Mouse (Mus musculus) heart, postnatal 0 days (tissue): ENCODE results near the gene Def6. TPM values are rescaled to one million over a fixed set of nuclear protein-coding genes. Genes with fewer than 3 reads are reported as not detected.
A peak's percentile ranks its signal among the peaks of the same experiment; 100 is the strongest.

Experiments
- ATAC-seq: fragments of 200-750 bp; cut with Nextera tagmentation; 2 replicates; pipeline ENCODE4 v1.8.0; 2017; ENCODE audit warnings: low read depth, moderate number of reproducible peaks, moderate library complexity; ENCODE audit not compliant: insufficient read depth
- DNase-seq: peaks from one replicate; pipeline ENCODE4 v3.0.0-alpha.2; 2016; ENCODE audit warnings: low spot score
- H3K27ac ChIP-seq: fragments of 300-500 bp; sonication (generic); 2 replicates; pipeline ENCODE4 v1.5.1; 2014; ENCODE audit warnings: low read depth, mild to moderate bottlenecking
- H3K27me3 ChIP-seq: fragments of 300-500 bp; sonication (generic); 2 replicates; pipeline ENCODE4 v1.6.1; 2014; ENCODE audit warnings: low read length, mixed read lengths; ENCODE audit not compliant: control insufficient read depth, insufficient read depth
- H3K36me3 ChIP-seq: fragments of 300-500 bp; sonication (generic); replicated peaks from 2 replicates; pipeline ENCODE4 v1.6.1; 2014; ENCODE audit warnings: low read length, mixed read lengths; ENCODE audit not compliant: control insufficient read depth, insufficient read depth
- H3K4me1 ChIP-seq: fragments of 300-500 bp; sonication (generic); 2 replicates; pipeline ENCODE4 v1.6.1; 2014; ENCODE audit warnings: antibody characterized with exemption; ENCODE audit not compliant: control insufficient read depth, insufficient read depth
- H3K4me2 ChIP-seq: fragments of 300-500 bp; sonication (generic); 2 replicates; pipeline ENCODE4 v1.6.1; 2014; ENCODE audit warnings: low read depth, mild to moderate bottlenecking, low read length, moderate library complexity
- H3K4me3 ChIP-seq: fragments of 300-500 bp; sonication (generic); 2 replicates; pipeline ENCODE4 v1.5.1; 2014; ENCODE audit warnings: low read depth, low read length
- H3K9ac ChIP-seq: fragments of 300-500 bp; sonication (generic); replicated peaks from 2 replicates; pipeline ENCODE4 v1.6.1; 2014; ENCODE audit warnings: low read depth, low read length, mixed read lengths
- H3K9me3 ChIP-seq: fragments of 300-500 bp; sonication (generic); replicated peaks from 2 replicates; pipeline ENCODE4 v1.6.1; 2016; ENCODE audit warnings: low read length; ENCODE audit not compliant: control insufficient read depth
- CTCF ChIP-seq: IDR thresholded peaks from 2 replicates; pipeline ENCODE4 v1.5.1; 2016; ENCODE audit warnings: antibody characterized with exemption, control low read depth, low read depth
- EP300 ChIP-seq: IDR thresholded peaks from 2 replicates; pipeline ENCODE4 v1.6.1; 2016; ENCODE audit warnings: antibody characterized with exemption, low read depth
- WGBS: fragments of 180-500 bp; shearing (Covaris S2); extraction: QIAGEN DNeasy Blood & Tissue Kit; methylation state at CpG from one replicate; pipeline ENCODE4 v1.1.7; 2014; 5-methylcytosine and 5-hydroxymethylcytosine counted together
- polyA plus RNA-seq: library from polyadenylated mRNA; unstranded; fragments of >200 nt; fragmentation: Nextera tagmentation; extraction: Ambion mirVana; gene quantifications from 2 replicates; pipeline ENCODE4 v1.2.1, GENCODE M21; 2015
- total RNA-seq: library from RNA; depleted of rRNA; stranded (reverse); fragments of >200 nt; gene quantifications from 2 replicates; pipeline ENCODE4 v1.2.3, GENCODE M21; 2014; ENCODE audit warnings: low replicate concordance

Gene Def6
- total and polyA plus RNA-seq, 2 experiments from 2014 or later: 2.8 to 3.5 TPM

GRCm38 (mm10) chr17:28230486-28230885, 22.9 kb downstream of the Def6 start:
- H3K36me3 ChIP-seq: no peaks in the 10 kb centered on the region
- 65% methylated on average over 6 of the region's 6 CpGs for WGBS
- DNase-seq (no peak), ATAC-seq (no peak)
- TF ChIP-seq EP300: no peak
- no peak for TF ChIP-seq CTCF
- 0 out of 2 replicates have a peak, but pooled peaks cover 3% of the 10 kb centered on the region for H3K4me1 ChIP-seq
- no peak overlapping the region for H3K9ac ChIP-seq
- H3K4me3 ChIP-seq: no peak overlapping the region
- no peaks in the 10 kb centered on the region for H3K27me3 ChIP-seq
- no peak overlapping the region for H3K27ac ChIP-seq
- H3K4me2 ChIP-seq: no peak overlapping the region
- no peaks in the 10 kb centered on the region for H3K9me3 ChIP-seq

- no peak for ATAC-seq
- Histone ChIP-seq H3K4me1 (no peaks in the 10 kb centered on the region), H3K4me3 (no peak overlapping the region), H3K27ac (no peak overlapping the region), H3K27me3 (no peaks in the 10 kb centered on the region), H3K36me3 (no peaks in the 10 kb centered on the region), H3K4me2 (no peak overlapping the region), H3K9ac (no peak overlapping the region), H3K9me3 (no peaks in the 10 kb centered on the region)
- 79% methylated on average over 18 of the region's 18 CpGs for WGBS
- TF ChIP-seq EP300 (no peak), CTCF (no peak)
- no peak for DNase-seq
These were observed 23.6 kb downstream of the Def6 start for GRCm38 (mm10) chr17:28231026-28231736.

- no peaks in the 10 kb centered on the region for H3K9me3 ChIP-seq
- under 1% methylated on average over 31 of the region's 57 CpGs for WGBS
- peak within 1 kb of the TSS; percentile 88 for H3K4me2 ChIP-seq
- no peaks in the 10 kb centered on the region for H3K27me3 ChIP-seq
- H3K4me3 ChIP-seq: peak within 1 kb of the TSS; percentile 91
- no peaks in the 10 kb centered on the region; the same call in 1 of the 2 replicates for H3K4me1 ChIP-seq
- peak within 1 kb of the TSS; percentile 95 for H3K9ac ChIP-seq
- H3K27ac ChIP-seq: peak within 1 kb of the TSS; percentile 87
- ATAC-seq (peak; percentile 98), DNase-seq (peak; percentile 99)
- 0 out of 2 replicates have a peak, but pooled peaks cover 8% of the 10 kb centered on the region for H3K36me3 ChIP-seq
- TF ChIP-seq CTCF (peak; percentile 100), EP300 (no peak)
These were observed 25.0 kb downstream of the Def6 start, which contains the start of gene Ppard for GRCm38 (mm10) chr17:28232475-28233060. Gene Ppard, plus strand, starts transcription at chr17:28232700.

GRCm38 (mm10) chr17:28233091-28233731, 25.6 kb downstream of the Def6 start:
- peaks cover 11% of the 10 kb centered on the region; the same call in 1 of the 2 replicates for H3K36me3 ChIP-seq
- H3K4me2 ChIP-seq: peak overlapping the region; percentile 88
- H3K27ac ChIP-seq: peak overlapping the region; percentile 87
- WGBS: 2% methylated on average over 17 of the region's 17 CpGs
- peak; percentile 27 for DNase-seq
- peak overlapping the region; percentile 91 for H3K4me3 ChIP-seq
- no peaks in the 10 kb centered on the region for H3K9me3 ChIP-seq
- TF ChIP-seq EP300 (no peak), CTCF (no peak)
- no peaks in the 10 kb centered on the region; the same call in 1 of the 2 replicates for H3K4me1 ChIP-seq
- H3K9ac ChIP-seq: peak overlapping the region; percentile 95
- ATAC-seq: peak; percentile 21
- H3K27me3 ChIP-seq: no peaks in the 10 kb centered on the region

GRCm38 (mm10) chr17:28234641-28235040, 27.1 kb downstream of the Def6 start:
- Histone ChIP-seq H3K9me3 (no peaks in the 10 kb centered on the region), H3K27ac (no peak overlapping the region), H3K4me1 (no peaks in the 10 kb centered on the region; the same call in 1 of the 2 replicates), H3K4me3 (no peak overlapping the region), H3K9ac (no peak overlapping the region), H3K4me2 (no peak overlapping the region), H3K36me3 (peaks cover 11% of the 10 kb centered on the region; the same call in 1 of the 2 replicates), H3K27me3 (no peaks in the 10 kb centered on the region)
- TF ChIP-seq EP300 (no peak), CTCF (no peak)
- no peak for DNase-seq
- no peak for ATAC-seq
- 90% methylated on average over 5 of the region's 5 CpGs for WGBS
